ENCODE assay signal across 8 mouse cellular contexts in genomic region chr11:97489589-97490324, GRCm38 (mm10). TPM values are rescaled to one million over a fixed set of nuclear protein-coding genes. Genes with fewer than 3 reads are reported as not detected.
DNase-seq lines count a peak whose midpoint lies in the region; ATAC-seq and TF ChIP-seq lines count a peak whose summit lies in the region.
"Had no signal": no experiment of that assay in that cellular context is flagged by ENCODE, and none has a peak within 500 bp of the region (broad histone marks: within the 10 kb centered on the region; RNA-seq: fewer than 3 reads in every experiment).

No protein-coding gene starts in this region.

- H3K36me3 ChIP-seq in MEL (ENCODE audit: control insufficient read depth in 1 of 2, insufficient read depth in 2 of 2, low read length in 2 of 2): no peaks in the 10 kb centered on the region

- H3K27me3 ChIP-seq in MEL (ENCODE audit: control insufficient read depth in 1 of 2, insufficient read depth in 2 of 2, low read length in 2 of 2): no peaks in the 10 kb centered on the region
- H3K27me3 ChIP-seq: megakaryocyte, embryonic 14.5 days had no signal

- H3K9me3 ChIP-seq in MEL (replicated peaks; ENCODE audit: insufficient read depth, low read length): no peaks in the 10 kb centered on the region
- H3K9me3 ChIP-seq: megakaryocyte, embryonic 14.5 days had no signal

- TF ChIP-seq POLR2A in MEL (IDR thresholded peaks at IDR 0.05; ENCODE audit: control insufficient read depth in 1 of 2, insufficient read depth in 1 of 2, low read depth in 1 of 2, low read length in 2 of 2, poor library complexity in 1 of 2): no peak

- no peak overlapping the region for H3K9ac ChIP-seq in MEL (ENCODE audit: control insufficient read depth, low read depth, low read length, poor library complexity, severe bottlenecking)

- no peaks in the 10 kb centered on the region for H3K4me1 ChIP-seq in MEL (ENCODE audit: control insufficient read depth in 1 of 2, insufficient read depth in 2 of 2, low read length in 2 of 2)

- H3K27ac ChIP-seq in MEL (ENCODE audit: control insufficient read depth, low read depth, low read length): no peak overlapping the region

- no peaks in the 10 kb centered on the region for H3K79me2 ChIP-seq in MEL (ENCODE audit: control insufficient read depth, insufficient read depth, low read length, poor library complexity)

- peak; percentile 85 for DNase-seq in MEL (ENCODE audit: low read depth, low spot score)
- peak; percentile 82 to 84 for DNase-seq in adrenal gland, postnatal 36 days
- peak; percentile 81 for DNase-seq in heart, postnatal 4 days
- DNase-seq in left cerebral cortex, adult 18-20 months (ENCODE audit: low spot score in 2 of 2): peak; percentile 79
- DNase-seq in skeletal muscle tissue, adult 2 months (ENCODE audit: low read depth, low spot score): peak; percentile 40

- peak; percentile 62 for ATAC-seq in erythroblast, adult 5-6 weeks (replicated peaks; ENCODE audit: low FRiP score, poor library complexity, severe bottlenecking)
- ATAC-seq in megakaryocyte progenitor cell, adult 5-6 weeks (replicated peaks; ENCODE audit: poor library complexity): peak; percentile 93

- TF ChIP-seq EP300 in MEL (IDR thresholded peaks at IDR 0.05; ENCODE audit: low read depth in 1 of 2, low read length in 2 of 2): no peak

- peak; percentile 96 to 100 (median 99) for TF ChIP-seq CTCF in MEL (IDR thresholded peaks at IDR 0.05 in 2 of 3, conservative IDR thresholded peaks at IDR 0.05 in 1 of 3; ENCODE audit: control insufficient read depth in 1 of 3, insufficient read depth in 1 of 3, low read depth in 2 of 3, low read length in 3 of 3, poor library complexity in 1 of 3, severe bottlenecking in 1 of 3)

- no peak overlapping the region for H3K4me3 ChIP-seq in MEL (ENCODE audit: control insufficient read depth in 1 of 2, insufficient read depth in 1 of 2, low read depth in 2 of 2, low read length in 2 of 2)
- H3K4me3 ChIP-seq: megakaryocyte, embryonic 14.5 days had no signal

- TF ChIP-seq RAD21 in MEL (IDR thresholded peaks at IDR 0.05; ENCODE audit: low read depth, low read length): peak; percentile 99

TF ChIP-seq in MEL, 35 proteins besides CTCF, POLR2A, EP300 and RAD21:
- TF ChIP-seq MEF2A (IDR thresholded peaks at IDR 0.05; ENCODE audit: extremely low read depth, insufficient replicate concordance, low read depth, low read length, poor library complexity, severe bottlenecking) (no peak), TBP (IDR thresholded peaks at IDR 0.05; ENCODE audit: low read depth, low read length) (no peak), BHLHE40 (IDR thresholded peaks at IDR 0.05; ENCODE audit: borderline replicate concordance, low read depth, low read length) (peak; percentile 51), ZNF384 (IDR thresholded peaks at IDR 0.05; ENCODE audit: low read depth, low read length) (no peak), SIN3A (IDR thresholded peaks at IDR 0.05; ENCODE audit: low read length) (peak; percentile 40; the same call in 1 of the 2 replicates), SMC3 (IDR thresholded peaks at IDR 0.05; ENCODE audit: low read depth, low read length) (peak; percentile 95), ZC3H11A (IDR thresholded peaks at IDR 0.05; ENCODE audit: low read depth, low read length) (peak; percentile 93), KAT2A (conservative IDR thresholded peaks at IDR 0.05; ENCODE audit: low read depth, low read length) (no peak), CHD1 (IDR thresholded peaks at IDR 0.05; ENCODE audit: low read depth, low read length) (no peak)

RNA-seq across cellular contexts. Expression of gene 4933428G20Rik, which starts 10.4 kb away (rescaled TPM):
- not detected in 2 replicates for total RNA-seq in MEL (2012; rRNA removed)
- under 1 TPM in 1 of 2 experiments, not detected in 1; 0.15 TPM for polyA plus RNA-seq in MEL (2012; ENCODE audit: insufficient read depth in 1 of 2, insufficient read length in 2 of 2, low read depth in 1 of 2, low replicate concordance in 2 of 2, missing spikeins in 1 of 2)
- total RNA-seq in adrenal gland, postnatal 36 days (2021): under 1 TPM in 1 of 2 experiments, not detected in 1; 0.33 TPM
- total RNA-seq in erythroblast, adult 5-6 weeks (2015; ENCODE audit: low replicate concordance): not detected in 2 replicates
- total RNA-seq in erythroblast, adult 5-6 weeks (2017; ENCODE audit: low replicate concordance): not detected in 2 replicates
- not detected for total RNA-seq in heart, postnatal 4 days (2021)
- not detected for total RNA-seq in left cerebral cortex, adult 18-20 months (2021)
- total RNA-seq in megakaryocyte progenitor cell, adult 5-6 weeks (2015): not detected in 2 replicates
- not detected in 2 replicates for total RNA-seq in megakaryocyte progenitor cell, adult 5-6 weeks (2017)
